Comparison of ENCODE assay signal across 17 mouse cellular contexts in the genomic region with DNA sequence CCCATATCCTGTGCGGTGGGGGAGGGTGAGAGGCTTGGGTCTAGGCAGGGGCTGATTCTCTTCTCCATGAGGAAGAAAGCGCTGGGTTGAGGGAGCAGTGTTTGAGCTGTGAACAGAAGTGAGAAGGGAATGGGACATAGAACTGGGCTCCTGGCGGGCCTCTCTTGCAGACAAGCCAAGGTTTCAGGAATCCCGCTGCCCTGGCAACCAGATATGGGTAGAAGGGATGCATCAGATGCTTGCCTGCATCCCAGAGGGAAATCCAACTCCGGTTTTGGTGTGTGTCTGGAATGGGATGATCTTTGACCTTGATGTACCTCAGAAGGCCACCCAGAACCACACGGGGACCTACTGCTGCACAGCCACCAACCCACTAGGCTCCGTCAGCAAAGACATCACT. TPM values are rescaled to one million over a fixed set of nuclear protein-coding genes. Genes with fewer than 3 reads are reported as not detected.
"Had no signal": no experiment of that assay in that cellular context is flagged by ENCODE, and none has a peak within 500 bp of the region (broad histone marks: within the 10 kb centered on the region; RNA-seq: fewer than 3 reads in every experiment).

No protein-coding gene starts in this region.

- ATAC-seq: midbrain, embryonic 16.5 days had no signal

- H3K4me3 ChIP-seq: limb, embryonic 12.5 days; midbrain, embryonic 12.5 days had no signal

- H3K27ac ChIP-seq: limb, embryonic 12.5 days; liver, embryonic 14.5 days; midbrain, embryonic 12.5 days had no signal

- H3K27me3 ChIP-seq: limb, embryonic 12.5 days; midbrain, embryonic 12.5 days had no signal

- H3K4me2 ChIP-seq: limb, embryonic 12.5 days; midbrain, embryonic 12.5 days had no signal

- H3K4me1 ChIP-seq: limb, embryonic 12.5 days had no signal

- DNase-seq: kidney, postnatal 36 days; layer of hippocampus, adult 9-11 months; layer of hippocampus, postnatal 36 days; lung, adult 18-20 months; right cerebral cortex, postnatal 14 days; thymus, postnatal 4 days had no signal

- H3K9me3 ChIP-seq: limb, embryonic 12.5 days; midbrain, embryonic 12.5 days had no signal

- H3K36me3 ChIP-seq: limb, embryonic 12.5 days; midbrain, embryonic 12.5 days had no signal

- H3K9ac ChIP-seq: limb, embryonic 12.5 days; liver, embryonic 14.5 days; midbrain, embryonic 12.5 days had no signal

RNA-seq across cellular contexts. Expression of gene Tcam1, which starts 9.7 kb away (rescaled TPM):
- total RNA-seq: liver, adult 2 months had no signal
- polyA plus RNA-seq: liver, adult 2 months; neural tube, embryonic 14.5 days had no signal

RNA-seq across cellular contexts. Expression of gene Gh, which starts 15.5 kb away (rescaled TPM):
- total RNA-seq: layer of hippocampus, adult 18-20 months; layer of hippocampus, postnatal 36 days; left cerebral cortex, postnatal 25 days; liver, adult 2 months; megakaryocyte-erythroid progenitor cell, adult 5-6 weeks had no signal
- polyA plus RNA-seq: limb, embryonic 12.5 days; liver, adult 2 months; liver, embryonic 14.5 days; lung, embryonic 16.5 days; midbrain, embryonic 12.5 days; neural tube, embryonic 14.5 days; stomach, embryonic 16.5 days had no signal

RNA-seq across cellular contexts. Expression of gene Cd79b, which starts 28.4 kb away (rescaled TPM):
- total RNA-seq: layer of hippocampus, adult 18-20 months had no signal
